Mouse (Mus musculus) myocyte (in vitro differentiated cells): ENCODE data around the gene Gmeb2. TPM values are rescaled to one million over a fixed set of nuclear protein-coding genes. Genes with fewer than 3 reads are reported as not detected.

ENCODE experiments used
- H3K27me3 ChIP-seq: one replicate; pipeline ENCODE4 v1.6.1; 2011; ENCODE audit not compliant: control insufficient read depth, insufficient read depth, insufficient read length
- H3K36me3 ChIP-seq: one replicate; pipeline ENCODE4 v1.6.1; 2011; ENCODE audit not compliant: control insufficient read depth, insufficient read depth
- H3K4me2 ChIP-seq: one replicate; pipeline ENCODE4 v1.6.1; 2011; ENCODE audit warnings: low read depth, control low read depth
- H3K4me3 ChIP-seq: one replicate; pipeline ENCODE4 v1.5.1; 2011; ENCODE audit warnings: mild to moderate bottlenecking, control low read depth, moderate library complexity
- H3K79me2 ChIP-seq: one replicate; pipeline ENCODE4 v1.6.1; 2011; ENCODE audit not compliant: control insufficient read depth, insufficient read depth
- H3ac ChIP-seq: one replicate; pipeline ENCODE4 v1.6.1; 2011; ENCODE audit not compliant: control insufficient read depth, insufficient read length
- CEBPB ChIP-seq: IDR thresholded peaks from 2 replicates; pipeline ENCODE4 v1.6.1; 2011; ENCODE audit warnings: mild to moderate bottlenecking, moderate library complexity; ENCODE audit not compliant: poor library complexity, insufficient read depth, severe bottlenecking
- E2F4 ChIP-seq: IDR thresholded peaks from one replicate; pipeline ENCODE4 v1.6.1; 2011; ENCODE audit warnings: mild to moderate bottlenecking, control low read depth, moderate library complexity; ENCODE audit not compliant: insufficient read depth
- MAX ChIP-seq: IDR thresholded peaks from one replicate; pipeline ENCODE4 v1.6.1; 2011; ENCODE audit warnings: low read depth, mild to moderate bottlenecking, control low read depth
- MYOD1 ChIP-seq, 3 experiments: IDR thresholded peaks; one replicate each; pipeline ENCODE4 v1.6.1; 2011; ENCODE audit warnings: control low read depth in 2 of 3, low read depth in 2 of 3, mild to moderate bottlenecking in 2 of 3, moderate library complexity in 1 of 3; ENCODE audit not compliant: insufficient read length in 2 of 3, control insufficient read depth in 1 of 3
- MYOG ChIP-seq, 3 experiments: IDR thresholded peaks; one replicate each; pipeline ENCODE4 v1.6.1; 2011; ENCODE audit warnings: control low read depth in 2 of 3, low read depth in 2 of 3, mild to moderate bottlenecking in 2 of 3; ENCODE audit not compliant: insufficient read length in 2 of 3, control insufficient read depth in 1 of 3, insufficient read depth in 1 of 3
- POLR2A ChIP-seq: IDR thresholded peaks from one replicate; pipeline ENCODE4 v1.6.1; 2011; ENCODE audit warnings: low read depth, mild to moderate bottlenecking, control low read depth, moderate library complexity; ENCODE audit not compliant: insufficient read length
- POLR2AphosphoS2 ChIP-seq: IDR thresholded peaks from one replicate; pipeline ENCODE4 v1.6.1; 2011; ENCODE audit warnings: low read depth, control low read depth; ENCODE audit not compliant: insufficient read length
- REST ChIP-seq: IDR thresholded peaks from one replicate; pipeline ENCODE4 v1.6.1; 2011; ENCODE audit warnings: mild to moderate bottlenecking, control low read depth, moderate library complexity; ENCODE audit not compliant: insufficient read depth, insufficient read length
- SRF ChIP-seq: IDR thresholded peaks from one replicate; pipeline ENCODE4 v1.6.1; 2011; ENCODE audit warnings: low read depth; ENCODE audit not compliant: control insufficient read depth, insufficient read length
- TCF12 ChIP-seq: IDR thresholded peaks from one replicate; pipeline ENCODE4 v1.6.1; 2011; ENCODE audit warnings: mild to moderate bottlenecking, control low read depth; ENCODE audit not compliant: poor library complexity, insufficient read depth, severe bottlenecking
- TCF3 ChIP-seq: IDR thresholded peaks from one replicate; pipeline ENCODE4 v1.6.1; 2011; ENCODE audit warnings: low read depth, control low read depth; ENCODE audit not compliant: insufficient read length
- USF1 ChIP-seq: IDR thresholded peaks from one replicate; pipeline ENCODE4 v1.6.1; 2011; ENCODE audit warnings: low read depth, mild to moderate bottlenecking, control low read depth, moderate library complexity
- polyA plus RNA-seq: library from polyadenylated mRNA; unstranded; fragments of >200 nt; fragmentation: generic; extraction: Trizol; gene quantifications from one replicate; pipeline ENCODE4 v1.2.1, GENCODE M21; 2012; ENCODE audit warnings: missing spikeins

Gmeb2 gene
- polyA plus RNA-seq, 1 experiment = 11.0 TPM

GRCm38 (mm10) chr2:181276766-181277165 lies 11.1 kb downstream of the Gmeb2 start:
- H3K36me3 ChIP-seq = peaks cover 28% of the 10 kb centered on the region
- no peak overlapping the region for H3K4me2 ChIP-seq
- no peak for TF ChIP-seq USF1
- TF ChIP-seq POLR2A = no peak
- no peak for TF ChIP-seq MYOD1 (IDR thresholded peaks at IDR 0.05; ENCODE audit: control insufficient read depth in 1 of 3, insufficient read length in 2 of 3, low read depth in 2 of 3)
- TF ChIP-seq TCF3 = no peak
- no peak for TF ChIP-seq REST
- TF ChIP-seq E2F4 = no peak
- TF ChIP-seq CEBPB = no peak
- no peak for TF ChIP-seq SRF
- no peak for TF ChIP-seq TCF12
- no peak for TF ChIP-seq POLR2AphosphoS2
- TF ChIP-seq MYOG (IDR thresholded peaks at IDR 0.05; ENCODE audit: control insufficient read depth in 1 of 3, insufficient read depth in 1 of 3, insufficient read length in 2 of 3, low read depth in 2 of 3) = no peak
- no peak for TF ChIP-seq MAX
- H3ac ChIP-seq = no peak overlapping the region
- H3K27me3 ChIP-seq = no peaks in the 10 kb centered on the region
- H3K79me2 ChIP-seq = peaks cover 26% of the 10 kb centered on the region
- no peak overlapping the region for H3K4me3 ChIP-seq

GRCm38 (mm10) chr2:181274639-181275038 lies 13.2 kb downstream of the Gmeb2 start:
- Histone ChIP-seq H3K36me3 (peaks cover 46% of the 10 kb centered on the region), H3K4me2 (no peak overlapping the region), H3K4me3 (no peak overlapping the region), H3K79me2 (peaks cover 7% of the 10 kb centered on the region), H3K27me3 (no peaks in the 10 kb centered on the region), H3ac (no peak overlapping the region)
- no peak for TF ChIP-seq MAX
- no peak for TF ChIP-seq USF1
- no peak for TF ChIP-seq SRF
- no peak for TF ChIP-seq REST
- TF ChIP-seq E2F4 = no peak
- no peak for TF ChIP-seq POLR2AphosphoS2
- TF ChIP-seq POLR2A = no peak
- no peak for TF ChIP-seq TCF3
- TF ChIP-seq CEBPB = no peak
- TF ChIP-seq TCF12 = no peak
- no peak for TF ChIP-seq MYOG (IDR thresholded peaks at IDR 0.05; ENCODE audit: control insufficient read depth in 1 of 3, insufficient read depth in 1 of 3, insufficient read length in 2 of 3, low read depth in 2 of 3)
- no peak for TF ChIP-seq MYOD1 (IDR thresholded peaks at IDR 0.05; ENCODE audit: control insufficient read depth in 1 of 3, insufficient read length in 2 of 3, low read depth in 2 of 3)

- no peaks in the 10 kb centered on the region for H3K27me3 ChIP-seq
- peaks cover 47% of the 10 kb centered on the region for H3K36me3 ChIP-seq
- H3K79me2 ChIP-seq = peaks cover under 1% of the 10 kb centered on the region
- no peak overlapping the region for H3K4me2 ChIP-seq
- TF ChIP-seq USF1 (no peak), TCF3 (no peak), TCF12 (no peak), REST (no peak), POLR2A (no peak), E2F4 (no peak), SRF (no peak), MAX (no peak), CEBPB (no peak), POLR2AphosphoS2 (no peak), MYOG (IDR thresholded peaks at IDR 0.05; ENCODE audit: control insufficient read depth in 1 of 3, insufficient read depth in 1 of 3, insufficient read length in 2 of 3, low read depth in 2 of 3) (no peak), MYOD1 (IDR thresholded peaks at IDR 0.05; ENCODE audit: control insufficient read depth in 1 of 3, insufficient read length in 2 of 3, low read depth in 2 of 3) (no peak)
- no peak overlapping the region for H3K4me3 ChIP-seq
- H3ac ChIP-seq = no peak overlapping the region
Observed at GRCm38 (mm10) chr2:181273829-181274228, 14.0 kb downstream of the Gmeb2 start.

GRCm38 (mm10) chr2:181272092-181272491 lies 15.7 kb downstream of the Gmeb2 start:
- Histone ChIP-seq H3K4me3 (no peak overlapping the region), H3ac (no peak overlapping the region), H3K27me3 (no peaks in the 10 kb centered on the region), H3K36me3 (peaks cover 52% of the 10 kb centered on the region), H3K79me2 (peaks cover 8% of the 10 kb centered on the region), H3K4me2 (no peak overlapping the region)
- no peak for TF ChIP-seq POLR2A
- no peak for TF ChIP-seq USF1
- TF ChIP-seq CEBPB = no peak
- no peak for TF ChIP-seq TCF12
- TF ChIP-seq TCF3 = no peak
- TF ChIP-seq MYOG (IDR thresholded peaks at IDR 0.05; ENCODE audit: control insufficient read depth in 1 of 3, insufficient read depth in 1 of 3, insufficient read length in 2 of 3, low read depth in 2 of 3) = no peak
- TF ChIP-seq REST = no peak
- no peak for TF ChIP-seq POLR2AphosphoS2
- TF ChIP-seq MYOD1 (IDR thresholded peaks at IDR 0.05; ENCODE audit: control insufficient read depth in 1 of 3, insufficient read length in 2 of 3, low read depth in 2 of 3) = no peak
- no peak for TF ChIP-seq MAX
- no peak for TF ChIP-seq SRF
- TF ChIP-seq E2F4 = no peak
